Mouse (Mus musculus): ENCODE results near the gene Gm20812. TPM values are rescaled to one million over a fixed set of nuclear protein-coding genes. Genes with fewer than 3 reads are reported as not detected.
"Not testable (repeated sequence)": the region's sequence is repeated elsewhere in the genome, so short reads cannot be mapped to it uniquely, and the experiment has no call there.

The Gm20812 gene
- not detected for total RNA-seq (2021)

- DNase-seq (ENCODE audit: extremely low spot score in 1 of 2, low spot score in 1 of 2), result not testable (repeated sequence)
Observed at GRCm38 (mm10) chrY:12381681-12382080, at the start of gene Gm20812. Gm20812 (plus strand) TSS chrY:12381981.

Other genes starting within 250 kb of the Gm20812 start
- not detected for gene Gm29554, start 108.0 kb upstream of the Gm20812 start, total RNA-seq (2021)

Data from layer of hippocampus, postnatal 25 days (tissue).